Mouse (Mus musculus) neural tube, embryonic 14.5 days (tissue): ENCODE measurements around the gene Ndufs8. TPM values are rescaled to one million over a fixed set of nuclear protein-coding genes. Genes with fewer than 3 reads are reported as not detected.

Experiments
- ATAC-seq: fragments of 200-750 bp; cut with Nextera tagmentation; 2 replicates; pipeline ENCODE4 v1.8.0; 2017; ENCODE audit warnings: low read depth, mild to moderate bottlenecking, moderate TSS enrichment, moderate library complexity
- H3K27ac ChIP-seq: fragments of 300-500 bp; sonication (generic); 2 replicates; pipeline ENCODE4 v1.5.1; 2014; ENCODE audit warnings: low read depth, mild to moderate bottlenecking, control low read depth, low read length, moderate library complexity, mixed read lengths
- H3K27me3 ChIP-seq: fragments of 300-500 bp; sonication (generic); 2 replicates; pipeline ENCODE4 v1.6.1; 2014; ENCODE audit warnings: low read length; ENCODE audit not compliant: control insufficient read depth, insufficient read depth
- H3K36me3 ChIP-seq: fragments of 300-500 bp; sonication (generic); 2 replicates; pipeline ENCODE4 v1.6.1; 2014; ENCODE audit warnings: low read length, mixed read lengths; ENCODE audit not compliant: control insufficient read depth, insufficient read depth
- H3K4me1 ChIP-seq: fragments of 300-500 bp; sonication (generic); 2 replicates; pipeline ENCODE4 v1.6.1; 2014; ENCODE audit warnings: low read length; ENCODE audit not compliant: control insufficient read depth, insufficient read depth
- H3K4me2 ChIP-seq: fragments of 300-500 bp; sonication (generic); 2 replicates; pipeline ENCODE4 v1.6.1; 2014; ENCODE audit warnings: mild to moderate bottlenecking, low read depth, low read length, control low read depth
- H3K4me3 ChIP-seq: fragments of 300-500 bp; sonication (generic); 2 replicates; pipeline ENCODE4 v1.5.1; 2014; ENCODE audit warnings: low read depth, low read length, control low read depth, mixed read lengths
- H3K9ac ChIP-seq: fragments of 300-500 bp; sonication (generic); replicated peaks from 2 replicates; pipeline ENCODE4 v1.6.1; 2014; ENCODE audit warnings: low read depth, mild to moderate bottlenecking, control low read depth, low read length, mixed read lengths
- H3K9me3 ChIP-seq: fragments of 300-500 bp; sonication (generic); 2 replicates; pipeline ENCODE4 v1.6.1; 2016; ENCODE audit warnings: low read length; ENCODE audit not compliant: control insufficient read depth
- WGBS: fragments of 180-500 bp; shearing (Covaris S2); extraction: QIAGEN DNeasy Blood & Tissue Kit; methylation state at CpG from one replicate; pipeline ENCODE4 v1.1.7; 2014; 5-methylcytosine and 5-hydroxymethylcytosine counted together
- polyA plus RNA-seq: library from polyadenylated mRNA; unstranded; fragments of >200 nt; fragmentation: Nextera tagmentation; extraction: Ambion mirVana; gene quantifications from 2 replicates; pipeline ENCODE4 v1.2.1, GENCODE M21; 2014

Gene Ndufs8
- polyA plus RNA-seq, 1 experiment from 2014 or later: 358 TPM

DNA sequence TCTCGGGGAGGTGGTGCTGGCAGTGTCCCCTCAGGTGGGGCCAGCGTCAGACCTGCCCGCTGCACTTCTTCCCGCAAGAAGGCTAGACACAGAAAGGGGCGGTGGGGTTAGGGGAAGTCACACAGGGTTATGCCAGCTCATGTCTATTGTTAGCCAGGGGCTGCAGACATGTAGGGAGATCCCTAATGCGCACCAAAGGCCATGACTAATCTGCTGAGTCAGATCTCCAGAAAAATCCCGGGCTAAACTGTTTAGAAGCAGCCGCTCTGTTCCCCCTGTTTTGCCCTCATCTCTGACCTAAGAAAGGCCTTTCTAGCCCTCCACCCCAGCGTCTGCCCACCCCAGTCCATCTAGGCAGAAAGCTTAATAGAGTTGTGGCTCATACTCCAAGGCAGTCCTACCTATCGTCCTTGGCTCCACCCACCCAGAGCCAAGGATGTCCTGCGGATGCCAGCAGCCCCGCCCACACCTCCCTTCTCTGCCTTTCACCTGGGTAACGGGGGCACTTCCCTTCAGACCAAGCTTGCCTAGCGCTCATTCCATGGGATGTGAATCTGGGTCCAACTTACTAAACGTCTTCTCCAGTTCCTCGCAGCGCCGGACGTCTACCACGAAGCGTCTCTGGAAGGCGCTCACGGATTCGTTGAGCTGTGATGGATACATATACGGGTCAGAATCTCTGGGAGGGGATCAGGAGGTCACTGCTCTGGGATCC, 8.8 kb downstream of the Ndufs8 start:
- no peak for ATAC-seq
- no peak overlapping the region for H3K4me2 ChIP-seq
- H3K9ac ChIP-seq: no peak overlapping the region
- no peak overlapping the region for H3K4me3 ChIP-seq
- no peaks in the 10 kb centered on the region for H3K27me3 ChIP-seq
- no peak overlapping the region for H3K27ac ChIP-seq
- peaks cover 5% of the 10 kb centered on the region; the same call in 1 of the 2 replicates for H3K4me1 ChIP-seq
- no peaks in the 10 kb centered on the region for H3K9me3 ChIP-seq
- peaks cover 2% of the 10 kb centered on the region; the same call in 1 of the 2 replicates for H3K36me3 ChIP-seq
- 64% methylated on average over 25 of the region's 25 CpGs for WGBS

GRCm38 (mm10) chr19:3902966-3903365, 9.6 kb downstream of the Ndufs8 start:
- H3K4me1 ChIP-seq: peaks cover 5% of the 10 kb centered on the region; the same call in 1 of the 2 replicates
- no peak overlapping the region for H3K4me3 ChIP-seq
- ATAC-seq: no peak
- no peak overlapping the region for H3K9ac ChIP-seq
- no peaks in the 10 kb centered on the region for H3K36me3 ChIP-seq
- WGBS: 87% methylated on average over 12 of the region's 12 CpGs
- H3K9me3 ChIP-seq: no peaks in the 10 kb centered on the region
- H3K4me2 ChIP-seq: no peak overlapping the region
- H3K27me3 ChIP-seq: no peaks in the 10 kb centered on the region
- H3K27ac ChIP-seq: no peak overlapping the region

- H3K4me3 ChIP-seq: no peak overlapping the region
- no peak overlapping the region for H3K9ac ChIP-seq
- peaks cover 5% of the 10 kb centered on the region; the same call in 1 of the 2 replicates for H3K4me1 ChIP-seq
- no peak for ATAC-seq
- no peak overlapping the region for H3K4me2 ChIP-seq
- no peaks in the 10 kb centered on the region for H3K9me3 ChIP-seq
- H3K36me3 ChIP-seq: peaks cover 5% of the 10 kb centered on the region; the same call in 1 of the 2 replicates
- no peak overlapping the region for H3K27ac ChIP-seq
- H3K27me3 ChIP-seq: no peaks in the 10 kb centered on the region
- 92% methylated on average over 4 of the region's 4 CpGs for WGBS
Measured at GRCm38 (mm10) chr19:3899618-3900017, 13.0 kb downstream of the Ndufs8 start.

GRCm38 (mm10) chr19:3898952-3899351, 13.6 kb downstream of the Ndufs8 start:
- no peak overlapping the region for H3K4me2 ChIP-seq
- no peaks in the 10 kb centered on the region for H3K9me3 ChIP-seq
- WGBS: 84% methylated on average over 7 of the region's 7 CpGs

GRCm38 (mm10) chr19:3897557-3897956, 15.0 kb downstream of the Ndufs8 start:
- no peak overlapping the region for H3K4me3 ChIP-seq
- ATAC-seq: no peak

More at GRCm38 (mm10) chr19:3898952-3899351, 13.6 kb downstream of the Ndufs8 start:
- Histone ChIP-seq H3K36me3 (peaks cover 11% of the 10 kb centered on the region), H3K9ac (no peak overlapping the region), H3K4me1 (peaks cover 5% of the 10 kb centered on the region; the same call in 1 of the 2 replicates), H3K4me3 (no peak overlapping the region), H3K27ac (no peak overlapping the region), H3K27me3 (no peaks in the 10 kb centered on the region)
- ATAC-seq: no peak

DNA sequence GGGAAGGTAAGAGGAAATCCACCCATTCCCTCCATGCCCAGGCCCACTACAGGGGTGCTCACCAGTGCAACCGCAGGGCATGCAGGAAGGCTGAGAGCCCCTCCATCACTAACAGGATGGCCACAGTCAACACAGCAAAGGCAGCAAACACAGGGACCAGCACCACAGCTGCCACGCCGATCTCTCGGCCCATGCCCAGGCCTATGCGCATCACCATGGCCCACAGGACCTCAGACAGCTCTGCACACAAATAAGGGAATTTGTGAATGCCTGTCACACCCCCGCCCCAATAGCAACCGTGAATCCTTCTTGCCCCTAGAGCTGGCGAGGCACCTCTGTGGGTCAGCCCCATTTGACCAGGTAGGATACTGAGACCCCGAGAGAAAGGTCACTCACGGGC, 16.4 kb downstream of the Ndufs8 start:
- 92% methylated on average over 10 of the region's 10 CpGs for WGBS

More at GRCm38 (mm10) chr19:3897557-3897956, 15.0 kb downstream of the Ndufs8 start:
- no peak overlapping the region for H3K4me2 ChIP-seq
- no peaks in the 10 kb centered on the region for H3K27me3 ChIP-seq
- peaks cover 5% of the 10 kb centered on the region; the same call in 1 of the 2 replicates for H3K4me1 ChIP-seq
- no peak overlapping the region for H3K27ac ChIP-seq
- 88% methylated on average over 5 of the region's 5 CpGs for WGBS
- H3K9ac ChIP-seq: no peak overlapping the region
- H3K36me3 ChIP-seq: peaks cover 24% of the 10 kb centered on the region
- H3K9me3 ChIP-seq: no peaks in the 10 kb centered on the region

DNA sequence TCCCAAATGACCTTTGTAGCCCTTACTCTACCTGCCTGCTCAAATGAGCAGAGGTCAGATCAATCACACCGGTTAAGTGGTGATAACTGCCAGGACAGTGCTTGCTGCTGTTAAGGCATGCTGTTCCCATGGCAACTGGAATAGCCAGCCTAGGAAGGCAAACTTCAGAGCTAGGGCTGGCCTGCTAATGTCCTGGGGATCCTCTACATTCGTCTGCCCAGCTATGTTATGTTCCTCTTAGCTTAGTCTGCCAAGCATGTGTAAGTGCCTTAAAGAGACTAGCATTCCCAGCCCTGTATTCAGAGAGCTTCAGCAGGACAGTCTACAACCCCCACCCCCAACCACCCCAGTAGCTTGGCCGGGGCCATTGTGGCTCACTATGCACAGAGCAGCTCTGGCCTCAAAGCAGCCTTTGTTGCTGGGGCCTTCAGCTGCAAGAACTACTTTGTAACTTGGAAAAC, 17.4 kb downstream of the Ndufs8 start:
- no peaks in the 10 kb centered on the region for H3K9me3 ChIP-seq
- peaks cover 37% of the 10 kb centered on the region for H3K36me3 ChIP-seq
- no peak overlapping the region for H3K4me3 ChIP-seq
- H3K4me1 ChIP-seq: peaks cover 5% of the 10 kb centered on the region; the same call in 1 of the 2 replicates
- no peak overlapping the region for H3K9ac ChIP-seq
- H3K27ac ChIP-seq: peak overlapping the region; percentile 71
- 5% methylated on average over 3 of the region's 3 CpGs for WGBS
- no peaks in the 10 kb centered on the region for H3K27me3 ChIP-seq
- no peak overlapping the region for H3K4me2 ChIP-seq
- peak; percentile 81 for ATAC-seq

More for the DNA sequence above, 16.4 kb downstream of the Ndufs8 start:
- Histone ChIP-seq H3K4me2 (no peak overlapping the region), H3K9ac (no peak overlapping the region), H3K4me1 (peaks cover 5% of the 10 kb centered on the region; the same call in 1 of the 2 replicates), H3K27me3 (no peaks in the 10 kb centered on the region), H3K4me3 (no peak overlapping the region), H3K27ac (peak overlapping the region; percentile 71), H3K36me3 (peaks cover 32% of the 10 kb centered on the region), H3K9me3 (no peaks in the 10 kb centered on the region)
- ATAC-seq: no peak

- Histone ChIP-seq H3K27ac (no peak overlapping the region), H3K36me3 (peaks cover 40% of the 10 kb centered on the region)
Measured at GRCm38 (mm10) chr19:3894294-3894693, 18.3 kb downstream of the Ndufs8 start.

GRCm38 (mm10) chr19:3893545-3894116, 18.9 kb downstream of the Ndufs8 start:
- Histone ChIP-seq H3K36me3 (peaks cover 45% of the 10 kb centered on the region), H3K27me3 (no peaks in the 10 kb centered on the region), H3K27ac (no peak overlapping the region), H3K9ac (no peak overlapping the region), H3K9me3 (no peaks in the 10 kb centered on the region), H3K4me3 (no peak overlapping the region), H3K4me1 (peaks cover 5% of the 10 kb centered on the region; the same call in 1 of the 2 replicates), H3K4me2 (no peak overlapping the region)
- no peak for ATAC-seq
- WGBS: 92% methylated on average over 4 of the region's 4 CpGs

More at GRCm38 (mm10) chr19:3894294-3894693, 18.3 kb downstream of the Ndufs8 start:
- H3K9ac ChIP-seq: no peak overlapping the region
- no peaks in the 10 kb centered on the region for H3K9me3 ChIP-seq
- H3K4me1 ChIP-seq: peaks cover 5% of the 10 kb centered on the region; the same call in 1 of the 2 replicates
- H3K4me3 ChIP-seq: no peak overlapping the region
- ATAC-seq: no peak
- no peaks in the 10 kb centered on the region for H3K27me3 ChIP-seq
- no peak overlapping the region for H3K4me2 ChIP-seq
- 89% methylated on average over 2 of the region's 2 CpGs for WGBS
